Mouse (Mus musculus) kidney, adult 2 months (tissue): ENCODE results near the gene Tcl1.

ENCODE experiments used
- CTCF ChIP-seq: fragments of 200-500 bp; conservative IDR thresholded peaks from 2 replicates; pipeline ENCODE4 v1.5.1; 2011; ENCODE audit warnings: low read depth, mild to moderate bottlenecking, control low read depth, low read length, moderate library complexity, mixed read lengths; ENCODE audit not compliant: insufficient read depth, insufficient read length
- POLR2A ChIP-seq: fragments of 200-500 bp; IDR thresholded peaks from one replicate; pipeline ENCODE4 v1.6.1; 2011; ENCODE audit warnings: low read depth, low read length, control low read depth

GRCm38 (mm10) chr12:105239060-105239459 lies 16.5 kb upstream of the Tcl1 start:
- no peak for TF ChIP-seq CTCF
- no peak for TF ChIP-seq POLR2A
